Mouse (Mus musculus) embryo, embryonic 10.5 days (tissue): ENCODE results near the gene Sae1.
A peak's percentile ranks its signal among the peaks of the same experiment; 100 is the strongest.
"Not testable (repeated sequence)": the region's sequence is repeated elsewhere in the genome, so short reads cannot be mapped to it uniquely, and the experiment has no call there.

Source experiments
- DNase-seq: peaks from one replicate; pipeline ENCODE4 v3.0.0-alpha.2; 2015; ENCODE audit warnings: low spot score

Gene Sae1

GRCm38 (mm10) chr7:16310020-16310520 lies 77.5 kb downstream of the Sae1 start:
- peak; percentile 80 for DNase-seq

- peak; percentile 78 for DNase-seq
Measured at GRCm38 (mm10) chr7:16309318-16310019, 78.1 kb downstream of the Sae1 start.

GRCm38 (mm10) chr7:16308555-16309317 lies 78.9 kb downstream of the Sae1 start:
- DNase-seq: peak; percentile 22

- DNase-seq: not testable (repeated sequence)
Measured at GRCm38 (mm10) chr7:16308093-16308492, 79.5 kb downstream of the Sae1 start, which contains the start of gene Bbc3. TSS of gene Bbc3 (plus strand) at chr7:16308393.

GRCm38 (mm10) chr7:16307141-16307540 lies 80.5 kb downstream of the Sae1 start:
- DNase-seq: not testable (repeated sequence)

GRCm38 (mm10) chr7:16299419-16300035 lies 88.1 kb downstream of the Sae1 start:
- peak; percentile 92 for DNase-seq

GRCm38 (mm10) chr7:16298927-16299326 lies 88.7 kb downstream of the Sae1 start:
- no peak for DNase-seq

GRCm38 (mm10) chr7:16297616-16298015 lies 90.0 kb downstream of the Sae1 start:
- no peak for DNase-seq

GRCm38 (mm10) chr7:16296766-16297390 lies 90.7 kb downstream of the Sae1 start:
- DNase-seq: peak; percentile 91

GRCm38 (mm10) chr7:16296146-16296545 lies 91.5 kb downstream of the Sae1 start:
- no peak for DNase-seq

GRCm38 (mm10) chr7:16295321-16295900 lies 92.2 kb downstream of the Sae1 start:
- DNase-seq: peak; percentile 82

- peak; percentile 96 for DNase-seq
Measured at GRCm38 (mm10) chr7:16294837-16295236, 92.8 kb downstream of the Sae1 start.

GRCm38 (mm10) chr7:16294346-16294745 lies 93.3 kb downstream of the Sae1 start:
- DNase-seq: peak; percentile 79

- no peak for DNase-seq
Measured at GRCm38 (mm10) chr7:16287791-16288190, 99.8 kb downstream of the Sae1 start.

- DNase-seq: no peak
Measured at GRCm38 (mm10) chr7:16287016-16287415, 100.6 kb downstream of the Sae1 start.

GRCm38 (mm10) chr7:16286026-16286961 lies 101.3 kb downstream of the Sae1 start, which contains the start of gene Ccdc9:
TSS of gene Ccdc9 (minus strand) at chr7:16286795.
- peak; percentile 100 for DNase-seq

GRCm38 (mm10) chr7:16285450-16286025 lies 102.1 kb downstream of the Sae1 start:
- DNase-seq: peak; percentile 69

GRCm38 (mm10) chr7:16284904-16285303 lies 102.7 kb downstream of the Sae1 start:
- DNase-seq: no peak

GRCm38 (mm10) chr7:16284001-16284400 lies 103.6 kb downstream of the Sae1 start:
- no peak for DNase-seq

- DNase-seq: no peak
Measured at GRCm38 (mm10) chr7:16282334-16282733, 105.3 kb downstream of the Sae1 start.
